In the genomic region with DNA sequence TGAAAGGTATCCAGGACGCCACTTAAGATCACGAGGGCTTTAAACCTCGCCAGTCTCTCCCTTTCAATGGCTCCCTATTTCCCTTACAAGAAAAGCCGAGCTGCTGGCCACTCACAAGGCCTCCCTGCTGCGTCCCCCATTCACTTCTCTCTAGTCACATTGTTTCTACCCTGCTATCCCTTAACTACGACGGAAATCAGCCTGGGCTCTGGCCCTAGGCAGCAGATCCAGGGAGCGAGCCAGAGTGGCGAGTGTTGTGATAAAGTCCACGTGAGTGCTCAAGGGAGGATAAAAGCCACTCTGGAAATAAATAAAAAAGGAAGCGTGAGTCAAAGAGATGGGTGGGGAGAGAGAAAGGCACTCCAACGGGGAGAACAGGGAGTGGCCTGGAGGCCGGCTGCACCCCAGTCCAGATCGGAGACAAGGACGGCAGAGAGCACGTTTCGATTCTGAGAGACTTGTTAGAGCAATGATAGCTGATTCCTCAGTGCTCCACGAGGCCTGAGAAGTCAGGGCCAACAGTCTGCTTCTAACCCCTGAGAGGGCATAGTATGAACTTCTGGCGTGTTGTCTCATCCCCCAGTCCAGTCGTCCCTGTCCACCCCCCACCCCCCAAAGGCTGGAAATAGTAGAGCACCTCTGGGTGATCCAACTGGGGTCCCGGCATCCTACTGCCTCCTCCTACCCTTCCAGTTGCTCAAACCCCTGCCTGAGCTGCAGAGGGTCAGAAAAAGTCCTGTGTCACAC, we compare ENCODE assay signal across 8 mouse cellular contexts.
A peak's percentile ranks its signal among the peaks of the same experiment; 100 is the strongest.
DNase-seq lines count a peak whose midpoint lies in the region; ATAC-seq and TF ChIP-seq lines count a peak whose summit lies in the region.

No protein-coding gene starts in this region.

- TF ChIP-seq EP300 in liver, postnatal 0 days (IDR thresholded peaks at IDR 0.05; ENCODE audit: low read depth) = no peak

- WGBS in liver, postnatal 0 days (ENCODE audit: insufficient replicate concordance) = 8% methylated on average over 21 of the region's 21 CpGs
- 2% methylated on average over 21 of the region's 21 CpGs for WGBS in neural tube, embryonic 13.5 days

- no peaks in the 10 kb centered on the region for H3K9me3 ChIP-seq in liver, postnatal 0 days (ENCODE audit: low read length)
- H3K9me3 ChIP-seq in neural tube, embryonic 13.5 days = no peaks in the 10 kb centered on the region

- H3K27me3 ChIP-seq in liver, postnatal 0 days (ENCODE audit: insufficient read depth, low read length) = no peaks in the 10 kb centered on the region
- H3K27me3 ChIP-seq in neural tube, embryonic 13.5 days = no peaks in the 10 kb centered on the region

- ATAC-seq in liver, postnatal 0 days = peak; percentile 26; the same call in 1 of the 2 replicates
- no peak for ATAC-seq in neural tube, embryonic 13.5 days (ENCODE audit: low read depth)

- peak overlapping the region; percentile 36 for H3K4me3 ChIP-seq in liver, postnatal 0 days (ENCODE audit: low read depth, low read length)
- H3K4me3 ChIP-seq in neural tube, embryonic 13.5 days = peak overlapping the region; percentile 40

- H3K9ac ChIP-seq in liver, postnatal 0 days (replicated peaks) = peak overlapping the region; percentile 18; the same call in 1 of the 2 replicates
- H3K9ac ChIP-seq in neural tube, embryonic 13.5 days = peak overlapping the region; percentile 62

- no peaks in the 10 kb centered on the region for H3K36me3 ChIP-seq in liver, postnatal 0 days (replicated peaks; ENCODE audit: insufficient read depth, low read length)
- H3K36me3 ChIP-seq in neural tube, embryonic 13.5 days = no peaks in the 10 kb centered on the region

- H3K4me2 ChIP-seq in liver, postnatal 0 days (ENCODE audit: low read depth, low read length) = peak overlapping the region; percentile 72
- H3K4me2 ChIP-seq in neural tube, embryonic 13.5 days = peak overlapping the region; percentile 65

- H3K4me1 ChIP-seq in liver, postnatal 0 days (ENCODE audit: insufficient read depth) = peaks cover 26% of the 10 kb centered on the region
- H3K4me1 ChIP-seq in neural tube, embryonic 13.5 days (replicated peaks) = peaks cover 29% of the 10 kb centered on the region

- DNase-seq in cerebellum, postnatal 10 days = peak; percentile 28 to 35
- DNase-seq in cerebellum, adult 8-10 months = no peak
- DNase-seq in c-Kit-positive CD71-positive TER-119-positive erythroid progenitor cells, embryonic 14.5 days (ENCODE audit: low spot score) = peak; percentile 35
- DNase-seq in heart, adult 11 months = peak; percentile 99
- DNase-seq in kidney, adult 11 months = peak; percentile 26
- peak; percentile 24 for DNase-seq in liver, postnatal 0 days
- no peak for DNase-seq in thymus, postnatal 14 days

- TF ChIP-seq CTCF in liver, postnatal 0 days (IDR thresholded peaks at IDR 0.05; ENCODE audit: low read depth) = no peak

- H3K27ac ChIP-seq in liver, postnatal 0 days (ENCODE audit: low read depth) = peak overlapping the region; percentile 66
- peak overlapping the region; percentile 61 for H3K27ac ChIP-seq in neural tube, embryonic 13.5 days (replicated peaks)

Comparison
In these comparisons a context has a peak if more than half of its experiments do, and no peak if none do; other contexts are left out.
1. DNase-seq: peak in cerebellum, postnatal 10 days (2 of 2), c-Kit-positive CD71-positive TER-119-positive erythroid progenitor cells, embryonic 14.5 days (single experiment), heart, adult 11 months (single experiment), kidney, adult 11 months (single experiment) and liver, postnatal 0 days (single experiment); none in cerebellum, adult 8-10 months (single experiment) and thymus, postnatal 14 days (single experiment).